Mouse (Mus musculus) C2C12 (cell line): Measurements from ENCODE around the gene Tfap2c.

Experiments used
- CTCF ChIP-seq: IDR thresholded peaks from one replicate; pipeline ENCODE4 v1.5.1; 2011; ENCODE audit not compliant: control insufficient read depth, insufficient read depth, insufficient read length
- MAX ChIP-seq: IDR thresholded peaks from one replicate; pipeline ENCODE4 v1.6.1; 2011; ENCODE audit warnings: mild to moderate bottlenecking, control low read depth
- MYOG ChIP-seq: IDR thresholded peaks from one replicate; pipeline ENCODE4 v1.6.1; 2011; ENCODE audit not compliant: control insufficient read depth, insufficient read length; ENCODE audit errors: extremely low read depth
- USF1 ChIP-seq: IDR thresholded peaks from one replicate; pipeline ENCODE4 v1.6.1; 2011; ENCODE audit warnings: low read depth, mild to moderate bottlenecking, control low read depth, moderate library complexity

GRCm38 (mm10) chr2:172552666-172553065 is 3.3 kb downstream of the Tfap2c start:
- TF ChIP-seq CTCF (no peak), USF1 (no peak), MYOG (no peak), MAX (no peak)
